Mouse (Mus musculus): ENCODE results near the gene Eif1ad.
"Not testable (repeated sequence)": the region's sequence is repeated elsewhere in the genome, so short reads cannot be mapped to it uniquely, and the experiment has no call there.

Gene Eif1ad

GRCm38 (mm10) chr19:5377446-5377845 lies 10.9 kb downstream of the Eif1ad start:
- no peak for DNase-seq (ENCODE audit: extremely low spot score)

- DNase-seq (ENCODE audit: extremely low spot score), result no peak
Measured at GRCm38 (mm10) chr19:5383326-5383725, 16.8 kb downstream of the Eif1ad start.

GRCm38 (mm10) chr19:5384715-5385114 lies 18.2 kb downstream of the Eif1ad start:
- DNase-seq (ENCODE audit: extremely low spot score), result no peak

- DNase-seq (ENCODE audit: extremely low spot score), result peak; percentile 45
Measured at GRCm38 (mm10) chr19:5388011-5388441, 21.5 kb downstream of the Eif1ad start.

- peak; percentile 93 for DNase-seq (ENCODE audit: extremely low spot score)
Measured at GRCm38 (mm10) chr19:5388588-5389242, 22.2 kb downstream of the Eif1ad start, which contains the start of gene Sart1. Gene Sart1, minus strand, starts transcription at chr19:5388703.

GRCm38 (mm10) chr19:5389647-5390046 lies 23.1 kb downstream of the Eif1ad start:
- DNase-seq (ENCODE audit: extremely low spot score), result peak; percentile 45

GRCm38 (mm10) chr19:5390416-5390815 lies 23.9 kb downstream of the Eif1ad start:
- no peak for DNase-seq (ENCODE audit: extremely low spot score)

GRCm38 (mm10) chr19:5392892-5393291 lies 26.4 kb downstream of the Eif1ad start:
- no peak for DNase-seq (ENCODE audit: extremely low spot score)

GRCm38 (mm10) chr19:5394168-5394567 lies 27.6 kb downstream of the Eif1ad start:
- DNase-seq (ENCODE audit: extremely low spot score), result no peak

- no peak for DNase-seq (ENCODE audit: extremely low spot score)
Measured at GRCm38 (mm10) chr19:5395371-5395770, 28.8 kb downstream of the Eif1ad start.

GRCm38 (mm10) chr19:5401073-5401472 lies 34.5 kb downstream of the Eif1ad start:
- not testable (repeated sequence) for DNase-seq (ENCODE audit: extremely low spot score)

- DNase-seq (ENCODE audit: extremely low spot score), result no peak
Measured at GRCm38 (mm10) chr19:5402293-5402692, 35.8 kb downstream of the Eif1ad start, which contains the start of gene Tsga10ip. Gene Tsga10ip, minus strand, starts transcription at chr19:5402526.

GRCm38 (mm10) chr19:5405924-5406323 lies 39.4 kb downstream of the Eif1ad start:
- DNase-seq (ENCODE audit: extremely low spot score), result no peak

- peak; percentile 61 for DNase-seq (ENCODE audit: extremely low spot score)
Measured at GRCm38 (mm10) chr19:5406531-5407126, 40.1 kb downstream of the Eif1ad start.

GRCm38 (mm10) chr19:5407133-5407532 lies 40.6 kb downstream of the Eif1ad start:
- DNase-seq (ENCODE audit: extremely low spot score), result peak; percentile 39

- DNase-seq (ENCODE audit: extremely low spot score), result no peak
Measured at GRCm38 (mm10) chr19:5408057-5409001, 41.8 kb downstream of the Eif1ad start.

GRCm38 (mm10) chr19:5409068-5409467 lies 42.5 kb downstream of the Eif1ad start:
- no peak for DNase-seq (ENCODE audit: extremely low spot score)

GRCm38 (mm10) chr19:5410641-5411040 lies 44.1 kb downstream of the Eif1ad start:
- no peak for DNase-seq (ENCODE audit: extremely low spot score)

GRCm38 (mm10) chr19:5411961-5412360 lies 45.4 kb downstream of the Eif1ad start:
- DNase-seq (ENCODE audit: extremely low spot score), result no peak

GRCm38 (mm10) chr19:5413840-5414239 lies 47.3 kb downstream of the Eif1ad start:
- DNase-seq (ENCODE audit: extremely low spot score), result no peak

GRCm38 (mm10) chr19:5414534-5414957 lies 48.0 kb downstream of the Eif1ad start:
- no peak for DNase-seq (ENCODE audit: extremely low spot score)
